Mouse (Mus musculus) kidney, adult 2 months (tissue): Measurements from ENCODE around the gene Ppm1f. TPM values are rescaled to one million over a fixed set of nuclear protein-coding genes. Genes with fewer than 3 reads are reported as not detected.
"Not testable (repeated sequence)": the region's sequence is repeated elsewhere in the genome, so short reads cannot be mapped to it uniquely, and the experiment has no call there.

Experiments used
- DNase-seq: peaks from one replicate; pipeline ENCODE4 v3.0.0; 2021
- H3K27ac ChIP-seq: fragments of 200-500 bp; 2 replicates; pipeline ENCODE4 v1.5.1; 2012; ENCODE audit warnings: low read depth, low read length, control low read depth, inconsistent platforms; ENCODE audit not compliant: insufficient read depth
- H3K27me3 ChIP-seq: fragments of 200-500 bp; replicated peaks from 2 replicates; pipeline ENCODE4 v1.6.1; 2012; ENCODE audit warnings: mild to moderate bottlenecking, moderate library complexity, low read length, inconsistent platforms; ENCODE audit not compliant: control insufficient read depth, insufficient read depth
- H3K36me3 ChIP-seq: fragments of 200-500 bp; 2 replicates; pipeline ENCODE4 v1.6.1; 2012; ENCODE audit warnings: mild to moderate bottlenecking, moderate library complexity, low read length, inconsistent platforms; ENCODE audit not compliant: control insufficient read depth, insufficient read depth
- H3K4me1 ChIP-seq: fragments of 200-500 bp; 2 replicates; pipeline ENCODE4 v1.6.1; 2011; ENCODE audit warnings: low read length; ENCODE audit not compliant: control insufficient read depth, insufficient read depth
- H3K4me3 ChIP-seq: fragments of 200-500 bp; 2 replicates; pipeline ENCODE4 v1.5.1; 2011; ENCODE audit warnings: mild to moderate bottlenecking, low read depth, low read length, control low read depth; ENCODE audit not compliant: insufficient read depth
- CTCF ChIP-seq: fragments of 200-500 bp; conservative IDR thresholded peaks from 2 replicates; pipeline ENCODE4 v1.5.1; 2011; ENCODE audit warnings: low read depth, mild to moderate bottlenecking, control low read depth, low read length, moderate library complexity, mixed read lengths; ENCODE audit not compliant: insufficient read depth, insufficient read length
- POLR2A ChIP-seq: fragments of 200-500 bp; IDR thresholded peaks from one replicate; pipeline ENCODE4 v1.6.1; 2011; ENCODE audit warnings: low read depth, low read length, control low read depth
- WGBS: fragments of 180-500 bp; shearing (Covaris S2); methylation state at CpG from one replicate; pipeline ENCODE4 v1.1.7; 2018; 5-methylcytosine and 5-hydroxymethylcytosine counted together
- polyA plus RNA-seq: library from polyadenylated mRNA; depleted of rRNA; stranded (reverse); fragments of >200 nt; gene quantifications from 2 replicates; pipeline ENCODE4 v1.2.3, GENCODE M21; 2012; rRNA removed

The Ppm1f gene
- polyA plus RNA-seq, result 14.7 and 15.2 TPM in 2 replicates

DNA sequence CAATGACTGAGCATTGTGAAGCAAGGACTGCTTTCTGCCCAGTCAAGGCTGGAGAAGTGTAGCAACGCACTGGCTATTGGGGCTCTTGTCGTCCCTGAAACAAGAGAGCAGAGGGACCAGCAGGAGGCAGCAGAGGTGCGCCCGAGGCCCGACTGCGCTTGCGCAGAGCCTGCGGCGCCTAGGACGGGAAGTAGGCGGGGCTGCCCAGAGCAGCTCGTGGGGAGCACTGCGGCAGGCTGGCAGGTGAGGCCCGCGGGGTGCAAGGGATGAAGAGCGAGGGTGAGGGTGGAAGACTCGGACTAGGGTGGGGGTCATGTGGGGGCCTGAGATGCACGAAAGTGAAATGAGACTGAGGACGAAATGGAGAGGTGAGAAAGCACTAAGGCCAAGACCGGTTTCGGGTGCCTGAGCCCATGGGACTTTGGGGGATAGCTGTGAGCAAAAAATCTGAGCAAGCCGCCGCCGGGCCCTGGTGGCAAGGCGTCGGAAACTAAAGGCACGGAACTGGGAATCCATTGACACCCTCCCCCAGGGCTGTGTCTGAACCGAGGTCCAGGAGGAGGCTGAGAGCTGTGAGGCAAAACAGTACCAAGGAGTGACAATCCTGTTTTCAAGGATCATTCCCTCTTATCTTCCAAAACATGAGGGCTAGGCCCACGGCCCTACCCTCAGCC lies at the start of gene Ppm1f:
Gene Ppm1f (plus strand): TSS at position 88 of the 674 bp plus-strand sequence.
- peak within 1 kb of the TSS; percentile 40 for H3K27ac ChIP-seq
- H3K4me3 ChIP-seq, result peak within 1 kb of the TSS; percentile 76
- H3K27me3 ChIP-seq, result no peaks in the 10 kb centered on the region
- no peaks in the 10 kb centered on the region for H3K4me1 ChIP-seq
- H3K36me3 ChIP-seq, result no peaks in the 10 kb centered on the region
- TF ChIP-seq POLR2A, result peak; percentile 68
- TF ChIP-seq CTCF, result peak; percentile 89
- under 1% methylated on average over 29 of the region's 29 CpGs for WGBS
- peak; percentile 97 for DNase-seq

DNA sequence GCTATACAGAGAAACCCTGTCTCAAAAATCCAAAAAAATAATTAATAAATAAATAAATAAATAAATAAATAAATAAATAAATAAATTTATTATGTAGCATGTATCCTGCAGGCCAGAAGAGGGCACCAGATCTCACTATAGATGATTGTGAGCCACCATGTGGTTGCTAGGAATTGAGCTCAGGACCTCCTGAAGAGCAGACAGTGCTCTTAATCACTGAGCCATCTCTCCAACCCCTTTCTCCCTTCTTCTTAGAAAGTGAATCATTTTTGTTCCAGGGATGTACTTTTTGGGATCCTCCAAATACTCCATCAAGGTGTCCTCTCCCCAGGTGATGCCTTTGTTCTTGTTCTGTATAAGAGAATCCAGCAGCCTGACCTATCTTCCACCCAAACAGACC lies 47.1 kb upstream of the Ppm1f start:
- no peak overlapping the region for H3K4me3 ChIP-seq
- no peaks in the 10 kb centered on the region for H3K4me1 ChIP-seq
- H3K36me3 ChIP-seq, result no peaks in the 10 kb centered on the region
- TF ChIP-seq CTCF (0 out of 2 replicates have a peak, but pooled peaks have one; percentile 7), POLR2A (no peak)
- no peak for DNase-seq
- no peak overlapping the region for H3K27ac ChIP-seq
- H3K27me3 ChIP-seq, result no peaks in the 10 kb centered on the region

DNA sequence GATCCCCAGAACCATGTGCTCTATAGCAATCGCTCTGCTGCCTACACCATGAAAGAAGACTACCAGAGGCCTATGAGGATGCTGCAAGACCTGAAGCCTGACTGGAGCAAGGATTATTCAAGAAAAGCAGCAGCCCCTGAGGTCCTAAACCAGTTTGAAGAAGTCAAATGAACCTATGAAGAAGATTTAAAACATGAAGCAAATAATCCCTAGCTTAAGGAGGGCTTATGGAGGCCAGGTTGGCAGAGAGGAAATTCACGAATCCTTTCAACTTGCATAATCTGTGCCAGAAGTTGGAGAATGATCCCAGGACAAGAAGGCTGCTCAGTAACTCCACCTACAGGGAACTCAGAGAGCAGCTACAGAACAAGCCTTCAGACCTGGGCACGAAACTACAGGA lies 43.9 kb upstream of the Ppm1f start:
- H3K36me3 ChIP-seq, result no peaks in the 10 kb centered on the region
- H3K27me3 ChIP-seq, result no peaks in the 10 kb centered on the region
- DNase-seq, result no peak
- H3K4me1 ChIP-seq, result no peaks in the 10 kb centered on the region
- no peak overlapping the region for H3K4me3 ChIP-seq
- TF ChIP-seq POLR2A (no peak), CTCF (no peak)
- WGBS, result 89% methylated on average over 3 of the region's 3 CpGs
- no peak overlapping the region for H3K27ac ChIP-seq

DNA sequence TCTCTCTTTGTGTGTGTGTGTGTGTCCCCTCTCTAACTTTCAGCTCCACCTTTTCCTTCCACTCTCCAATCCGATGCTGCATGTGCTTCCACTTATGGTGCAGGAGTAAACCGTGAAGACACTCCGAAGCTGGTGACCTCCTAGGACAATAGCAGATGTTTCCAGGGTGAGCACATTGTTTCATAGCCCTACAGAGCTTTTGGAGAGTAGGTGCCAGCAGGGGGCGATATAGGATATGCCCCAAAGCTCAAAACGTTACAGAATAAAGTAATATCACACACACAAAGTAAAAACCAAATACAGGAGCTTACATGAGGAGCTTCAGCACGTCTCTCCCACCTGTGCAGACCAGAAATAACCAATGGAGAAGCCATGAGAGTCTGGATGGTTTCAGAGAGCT lies 41.4 kb upstream of the Ppm1f start:
- H3K4me1 ChIP-seq, result no peaks in the 10 kb centered on the region
- no peaks in the 10 kb centered on the region for H3K27me3 ChIP-seq
- H3K4me3 ChIP-seq, result no peak overlapping the region
- no peaks in the 10 kb centered on the region for H3K36me3 ChIP-seq
- peak; percentile 77 for DNase-seq
- peak; percentile 67 for TF ChIP-seq CTCF
- no peak for TF ChIP-seq POLR2A
- H3K27ac ChIP-seq, result no peak overlapping the region
- WGBS, result 17% methylated on average over 6 of the region's 6 CpGs

DNA sequence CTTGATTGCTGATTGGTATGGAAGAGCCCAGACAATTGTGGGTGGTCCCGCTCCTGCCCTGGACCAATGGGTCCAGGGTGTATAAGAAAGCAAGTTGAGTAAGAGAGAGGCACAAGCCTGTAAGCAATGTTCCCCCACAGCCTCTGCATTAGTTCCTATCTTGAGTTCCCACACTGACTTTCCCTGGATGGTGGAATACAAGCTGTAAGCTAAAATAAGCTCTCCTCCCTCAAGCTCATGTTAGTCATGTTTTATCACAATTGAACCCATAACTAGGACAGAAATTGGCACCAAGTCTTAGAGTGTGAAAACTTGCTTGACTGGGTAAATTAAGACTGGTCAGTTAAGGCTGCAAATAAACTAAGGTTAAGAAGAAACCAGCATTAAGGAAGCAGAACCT lies 40.7 kb upstream of the Ppm1f start:
- TF ChIP-seq CTCF (no peak), POLR2A (no peak)
- no peak for DNase-seq
- H3K27ac ChIP-seq, result no peak overlapping the region; the same call in 1 of the 2 replicates
- no peaks in the 10 kb centered on the region for H3K27me3 ChIP-seq
- H3K36me3 ChIP-seq, result no peaks in the 10 kb centered on the region
- H3K4me1 ChIP-seq, result no peaks in the 10 kb centered on the region
- 94% methylated on average over 1 of the region's 1 CpGs for WGBS
- H3K4me3 ChIP-seq, result no peak overlapping the region

DNA sequence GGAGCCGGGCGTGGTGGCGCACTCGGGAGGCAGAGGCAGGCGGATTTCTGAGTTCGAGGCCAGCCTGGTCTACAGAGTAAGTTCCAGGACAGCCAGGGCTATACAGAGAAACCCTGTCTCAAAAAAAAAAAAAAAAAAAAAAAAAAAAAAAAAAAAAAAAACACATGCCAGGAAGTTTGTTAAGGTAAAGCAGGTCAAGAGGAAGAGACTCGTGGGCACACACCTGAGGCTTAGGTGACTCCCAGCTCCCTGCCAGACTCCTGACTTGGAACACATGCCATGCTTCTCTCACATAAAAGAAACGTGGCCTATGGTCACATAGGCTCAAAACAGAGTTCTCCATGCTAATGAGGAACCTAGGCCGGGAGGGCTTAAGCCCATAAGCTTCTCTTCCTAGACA lies 40.2 kb upstream of the Ppm1f start:
- WGBS, result 86% methylated on average over 9 of the region's 9 CpGs

DNA sequence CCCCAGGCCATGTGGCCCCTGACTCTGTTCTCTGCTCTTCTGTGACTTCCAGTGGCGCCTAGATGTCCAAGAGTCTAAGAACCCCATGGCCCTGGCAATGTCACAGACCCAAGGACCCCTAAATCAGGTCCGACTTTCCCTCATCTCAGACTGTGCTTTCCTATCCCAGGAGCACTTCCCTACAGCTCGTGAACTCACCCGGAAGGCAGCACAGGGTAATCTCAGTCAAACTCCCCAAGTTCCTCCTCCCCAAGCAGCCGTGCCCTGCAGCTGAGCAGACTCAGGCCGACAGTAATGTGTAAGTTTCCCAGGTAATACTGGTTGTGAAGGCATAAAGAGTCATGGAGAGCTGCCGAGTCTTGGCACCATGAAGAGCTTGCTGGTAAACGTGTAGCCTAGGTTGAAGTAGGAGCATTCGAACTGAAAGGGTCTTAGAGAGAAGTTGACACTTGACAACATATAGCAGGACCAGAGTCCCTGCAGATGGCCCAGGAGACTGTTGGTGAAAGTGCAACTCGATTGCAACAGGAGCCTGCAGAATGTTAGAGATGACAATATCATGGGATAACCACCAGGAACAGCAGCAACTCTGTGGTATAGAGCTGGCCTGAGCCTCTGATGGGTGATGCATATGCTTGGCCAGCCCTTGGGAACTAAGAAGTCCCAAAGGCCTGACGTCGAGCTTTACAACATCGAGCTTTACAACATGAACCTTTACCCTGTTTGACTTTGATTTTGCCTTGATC lies 39.4 kb upstream of the Ppm1f start:
- no peaks in the 10 kb centered on the region for H3K27me3 ChIP-seq
- WGBS, result 74% methylated on average over 13 of the region's 13 CpGs
- no peak overlapping the region for H3K27ac ChIP-seq
- no peak for DNase-seq
- H3K4me1 ChIP-seq, result no peaks in the 10 kb centered on the region
- no peaks in the 10 kb centered on the region for H3K36me3 ChIP-seq
- no peak overlapping the region for H3K4me3 ChIP-seq
- TF ChIP-seq POLR2A, result no peak
- no peak for TF ChIP-seq CTCF

More for the DNA sequence above, 40.2 kb upstream of the Ppm1f start:
- not testable (repeated sequence) for H3K4me1 ChIP-seq, H3K27ac ChIP-seq, DNase-seq, H3K36me3 ChIP-seq, H3K4me3 ChIP-seq, H3K27me3 ChIP-seq
